Mouse (Mus musculus) embryonic facial prominence, embryonic 11.5 days (tissue): Measurements from ENCODE around the gene Tnfsf13. TPM values are rescaled to one million over a fixed set of nuclear protein-coding genes. Genes with fewer than 3 reads are reported as not detected.

ENCODE experiments used
- ATAC-seq: fragments of 200-750 bp; cut with Nextera tagmentation; replicated peaks from 2 replicates; pipeline ENCODE4 v1.8.0; 2017; ENCODE audit warnings: low read depth; ENCODE audit not compliant: insufficient number of reproducible peaks, low FRiP score, low TSS enrichment
- DNase-seq: peaks from one replicate; pipeline ENCODE4 v3.0.0-alpha.2; 2015; ENCODE audit warnings: low spot score
- H3K27ac ChIP-seq: fragments of 300-500 bp; sonication (generic); replicated peaks from 2 replicates; pipeline ENCODE4 v1.5.1; 2014; ENCODE audit warnings: mild to moderate bottlenecking, low read depth, low read length, control low read depth
- H3K27me3 ChIP-seq: fragments of 300-500 bp; sonication (generic); 2 replicates; pipeline ENCODE4 v1.6.1; 2014; ENCODE audit warnings: mild to moderate bottlenecking, low read length, moderate library complexity, mixed read lengths; ENCODE audit not compliant: control insufficient read depth, insufficient read depth
- H3K36me3 ChIP-seq: fragments of 300-500 bp; sonication (generic); replicated peaks from 2 replicates; pipeline ENCODE4 v1.6.1; 2014; ENCODE audit warnings: low read depth, mild to moderate bottlenecking, low read length, moderate library complexity, mixed read lengths; ENCODE audit not compliant: control insufficient read depth, insufficient read depth
- H3K4me1 ChIP-seq: fragments of 300-500 bp; sonication (generic); 2 replicates; pipeline ENCODE4 v1.6.1; 2014; ENCODE audit warnings: low read length, mixed read lengths; ENCODE audit not compliant: control insufficient read depth, insufficient read depth
- H3K4me2 ChIP-seq: fragments of 300-500 bp; sonication (generic); 2 replicates; pipeline ENCODE4 v1.6.1; 2014; ENCODE audit warnings: low read depth, mild to moderate bottlenecking, control low read depth, low read length, moderate library complexity
- H3K4me3 ChIP-seq: fragments of 300-500 bp; sonication (generic); 2 replicates; pipeline ENCODE4 v1.5.1; 2014; ENCODE audit warnings: low read depth, low read length, control low read depth
- H3K9ac ChIP-seq: fragments of 300-500 bp; sonication (generic); replicated peaks from 2 replicates; pipeline ENCODE4 v1.6.1; 2014; ENCODE audit warnings: mild to moderate bottlenecking, control low read depth, low read length
- H3K9me3 ChIP-seq: fragments of 300-500 bp; sonication (generic); replicated peaks from 2 replicates; pipeline ENCODE4 v1.6.1; 2016; ENCODE audit warnings: mild to moderate bottlenecking, low read length, inconsistent platforms, mixed read lengths; ENCODE audit not compliant: control insufficient read depth
- WGBS: fragments of 180-500 bp; shearing (Covaris S2); extraction: QIAGEN DNeasy Blood & Tissue Kit; methylation state at CpG from one replicate; pipeline ENCODE4 v1.1.7; 2014; 5-methylcytosine and 5-hydroxymethylcytosine counted together
- polyA plus RNA-seq: library from polyadenylated mRNA; unstranded; fragments of >200 nt; fragmentation: Nextera tagmentation; extraction: Ambion mirVana; gene quantifications from 2 replicates; pipeline ENCODE4 v1.2.1, GENCODE M21; 2014

The Tnfsf13 gene
- polyA plus RNA-seq, 1 experiment from 2014 or later = 0.42 TPM

DNA sequence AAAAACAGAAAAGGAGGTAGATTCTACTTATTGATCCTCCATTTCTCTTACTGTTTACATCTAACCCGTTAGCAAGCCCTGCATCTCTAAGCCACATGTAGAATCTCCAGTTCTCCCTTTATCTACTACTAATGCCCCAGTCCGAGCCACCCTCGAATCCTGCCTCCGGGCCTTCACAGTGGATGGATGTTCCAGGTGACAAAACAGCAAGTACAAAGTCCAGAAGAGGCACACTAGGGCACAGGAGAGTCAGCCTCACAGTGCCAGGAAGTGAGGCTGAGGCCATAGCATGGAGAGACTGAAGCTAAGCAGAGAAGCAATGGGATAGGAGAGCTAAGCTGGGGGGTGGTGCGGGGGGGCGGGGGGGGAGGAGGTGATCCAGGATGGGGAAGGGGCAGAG is 7.3 kb upstream of the Tnfsf13 start:
- H3K27me3 ChIP-seq = no peaks in the 10 kb centered on the region
- H3K4me2 ChIP-seq = no peak overlapping the region
- H3K4me1 ChIP-seq = peaks cover 3% of the 10 kb centered on the region; the same call in 1 of the 2 replicates
- H3K4me3 ChIP-seq = no peak overlapping the region
- no peaks in the 10 kb centered on the region for H3K9me3 ChIP-seq
- H3K27ac ChIP-seq = no peak overlapping the region
- H3K9ac ChIP-seq = no peak overlapping the region
- H3K36me3 ChIP-seq = no peaks in the 10 kb centered on the region
- ATAC-seq (no peak), DNase-seq (no peak)
- 92% methylated on average over 6 of the region's 6 CpGs for WGBS

DNA sequence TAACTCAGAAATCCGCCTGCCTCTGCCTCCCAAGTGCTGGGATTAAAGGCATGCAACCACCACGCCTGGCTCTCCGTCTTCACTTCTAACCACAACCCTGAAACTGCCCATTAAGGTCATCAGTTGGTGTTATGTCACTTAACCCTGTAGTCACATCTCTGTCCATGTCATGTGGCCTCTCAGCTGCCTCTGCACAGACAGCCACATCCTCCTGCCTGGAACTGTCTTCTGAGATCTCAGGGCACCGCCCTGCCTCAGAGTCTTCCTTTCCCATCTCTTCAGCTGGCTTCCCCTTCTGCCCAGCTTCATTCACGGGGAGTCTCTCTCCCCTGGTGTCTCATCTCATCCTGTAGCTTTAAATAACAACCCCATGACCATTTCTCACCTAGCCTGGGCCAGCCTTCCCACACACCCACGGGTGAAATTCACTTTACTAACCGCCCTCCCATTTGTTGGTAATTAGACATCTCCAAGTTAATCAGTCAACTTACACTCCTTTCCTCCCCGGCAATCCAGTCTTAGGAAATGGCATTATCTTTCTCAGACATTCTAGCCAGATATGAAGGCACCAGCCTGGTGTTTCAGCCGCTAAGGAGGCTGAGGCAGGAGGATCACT is 6.7 kb upstream of the Tnfsf13 start:
- Histone ChIP-seq H3K4me1 (peaks cover 3% of the 10 kb centered on the region; the same call in 1 of the 2 replicates), H3K9ac (no peak overlapping the region), H3K9me3 (no peaks in the 10 kb centered on the region), H3K4me2 (no peak overlapping the region), H3K27ac (no peak overlapping the region), H3K36me3 (no peaks in the 10 kb centered on the region), H3K27me3 (no peaks in the 10 kb centered on the region), H3K4me3 (no peak overlapping the region)
- DNase-seq (no peak), ATAC-seq (no peak)
- 78% methylated on average over 9 of the region's 9 CpGs for WGBS

DNA sequence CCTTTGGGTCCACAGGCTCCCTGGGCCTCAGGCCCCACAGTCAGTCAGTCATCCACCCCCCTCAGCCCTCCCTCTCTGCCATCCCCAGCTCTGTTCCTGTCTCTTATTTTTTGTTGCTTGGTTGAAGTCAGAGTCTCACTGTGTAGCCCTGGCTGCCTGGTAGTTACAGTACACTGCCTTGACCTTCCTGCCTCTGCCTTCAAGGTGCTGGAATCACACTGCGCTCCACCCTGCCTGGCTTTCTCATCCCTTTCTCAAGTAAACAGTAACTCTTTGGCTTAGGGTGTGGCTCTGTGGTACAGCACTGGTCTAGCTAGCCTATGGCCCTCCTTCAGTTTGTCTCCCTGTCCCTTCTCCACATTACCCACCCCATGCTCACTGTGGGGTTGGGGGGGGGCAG is 4.3 kb upstream of the Tnfsf13 start:
- ATAC-seq (0 out of 2 replicates have a peak, but pooled peaks have one; percentile 12), DNase-seq (no peak)
- 88% methylated on average over 1 of the region's 1 CpGs for WGBS
- no peak overlapping the region for H3K4me3 ChIP-seq
- H3K9ac ChIP-seq = no peak overlapping the region
- H3K4me2 ChIP-seq = no peak overlapping the region
- H3K27ac ChIP-seq = no peak overlapping the region
- no peaks in the 10 kb centered on the region for H3K9me3 ChIP-seq
- no peaks in the 10 kb centered on the region for H3K4me1 ChIP-seq
- H3K27me3 ChIP-seq = no peaks in the 10 kb centered on the region
- no peaks in the 10 kb centered on the region for H3K36me3 ChIP-seq

DNA sequence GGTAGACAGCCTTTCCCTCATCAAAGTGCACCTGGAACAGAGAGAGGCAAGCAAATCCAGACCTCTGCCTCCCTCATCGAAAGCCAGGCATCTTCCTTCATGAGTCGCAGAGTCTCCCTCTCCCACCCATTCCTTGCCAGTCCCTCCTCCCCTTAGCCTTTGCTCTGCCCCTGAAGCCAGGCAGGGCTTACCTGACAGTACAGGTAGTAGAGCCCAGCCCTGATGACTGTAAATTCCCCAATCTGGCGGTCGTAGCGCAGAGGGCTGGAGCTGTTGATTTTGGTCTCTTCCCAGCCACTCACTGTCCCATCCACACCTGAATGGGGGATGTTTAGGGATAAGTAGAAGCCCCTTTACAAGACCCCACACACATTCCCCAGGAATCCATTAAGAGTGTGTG is 1.5 kb upstream of the Tnfsf13 start:
- Histone ChIP-seq H3K4me2 (no peak overlapping the region), H3K4me1 (no peaks in the 10 kb centered on the region), H3K9ac (peak overlapping the region; percentile 14; the same call in 1 of the 2 replicates), H3K36me3 (no peaks in the 10 kb centered on the region), H3K27ac (no peak overlapping the region), H3K4me3 (no peak overlapping the region), H3K9me3 (no peaks in the 10 kb centered on the region), H3K27me3 (no peaks in the 10 kb centered on the region)
- DNase-seq = no peak
- 55% methylated on average over 5 of the region's 5 CpGs for WGBS
- ATAC-seq = no peak

DNA sequence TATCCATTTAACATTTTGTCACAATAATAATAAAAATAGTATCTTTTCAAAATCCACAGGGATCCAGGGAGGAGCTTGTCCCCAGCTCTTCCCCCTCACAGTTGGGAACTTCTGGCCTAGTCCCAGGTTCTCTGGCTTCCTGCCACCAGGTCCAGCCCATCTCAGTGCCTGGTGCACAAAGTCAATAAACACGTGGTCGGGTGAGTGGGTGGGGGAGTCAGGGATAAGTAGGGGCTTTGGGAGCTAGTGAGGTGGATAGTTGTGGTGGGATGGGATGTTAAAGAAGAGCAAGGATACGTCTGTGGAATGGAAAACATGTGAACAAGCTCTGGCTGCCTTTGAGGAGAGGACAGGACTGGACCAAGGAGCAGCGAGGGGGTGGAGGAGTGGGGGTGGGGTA is 793 bp upstream of the Tnfsf13 start:
- no peaks in the 10 kb centered on the region for H3K4me1 ChIP-seq
- H3K36me3 ChIP-seq = no peaks in the 10 kb centered on the region
- H3K4me3 ChIP-seq = no peak overlapping the region
- H3K4me2 ChIP-seq = no peak overlapping the region
- no peak overlapping the region for H3K27ac ChIP-seq
- WGBS = 18% methylated on average over 4 of the region's 4 CpGs
- no peaks in the 10 kb centered on the region for H3K9me3 ChIP-seq
- no peaks in the 10 kb centered on the region for H3K27me3 ChIP-seq
- no peak overlapping the region for H3K9ac ChIP-seq
- ATAC-seq = no peak
- no peak for DNase-seq

DNA sequence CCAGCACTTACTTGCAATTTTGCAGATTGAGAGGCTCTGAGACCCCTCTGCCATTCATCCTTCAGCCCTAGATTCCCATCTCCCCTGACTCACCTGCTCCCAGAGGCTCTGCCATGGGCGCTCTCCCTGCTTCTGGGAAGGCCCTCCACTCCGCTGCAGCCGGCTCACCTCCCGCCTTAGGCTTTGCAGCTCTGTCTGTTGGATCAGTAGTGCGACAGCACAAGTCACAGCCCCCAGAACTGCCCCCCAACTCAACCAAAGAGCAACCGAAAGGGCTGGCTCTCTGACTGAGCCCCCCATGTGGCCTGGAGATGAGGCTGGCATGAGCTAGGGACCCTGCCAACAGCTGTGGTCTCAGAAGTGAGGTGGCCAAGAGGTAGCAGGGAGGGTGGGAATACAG is 648 bp downstream of the Tnfsf13 start:
- Histone ChIP-seq H3K4me1 (no peaks in the 10 kb centered on the region; the same call in 1 of the 2 replicates), H3K9me3 (no peaks in the 10 kb centered on the region), H3K27me3 (no peaks in the 10 kb centered on the region), H3K4me2 (no peak overlapping the region), H3K36me3 (no peaks in the 10 kb centered on the region), H3K9ac (no peak overlapping the region), H3K4me3 (no peak overlapping the region), H3K27ac (no peak overlapping the region)
- DNase-seq = no peak
- WGBS = 80% methylated on average over 6 of the region's 6 CpGs
- no peak for ATAC-seq

DNA sequence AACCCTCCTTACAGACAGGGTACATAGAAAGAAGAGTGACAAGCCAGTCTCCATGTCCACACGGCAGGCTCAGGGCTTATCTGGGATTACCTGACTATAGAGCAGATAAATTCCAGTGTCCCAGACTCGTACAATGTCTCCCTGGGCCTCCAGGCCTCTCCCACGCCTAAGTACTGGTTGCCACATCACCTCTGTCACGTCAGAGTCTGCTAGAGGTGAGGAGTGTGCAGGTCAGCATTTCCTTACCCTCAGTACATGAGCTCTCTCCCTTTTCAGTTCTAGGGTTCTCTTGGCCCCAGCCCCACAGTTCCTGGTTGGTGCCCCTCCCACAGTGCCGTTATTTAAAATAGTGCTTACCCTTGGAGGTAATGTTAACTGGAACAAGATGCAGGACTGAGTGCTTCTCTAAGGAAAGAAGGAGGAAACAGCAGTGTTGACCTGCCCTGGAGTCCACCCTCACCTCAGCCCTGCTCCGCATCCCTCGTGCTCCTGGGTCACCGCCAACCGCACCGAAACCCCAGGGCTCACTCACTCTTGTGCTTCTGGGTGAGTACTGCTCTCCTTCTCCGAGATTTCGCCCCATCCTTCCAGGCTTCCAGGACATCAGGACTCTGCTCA is 1.3 kb downstream of the Tnfsf13 start:
- 75% methylated on average over 12 of the region's 12 CpGs for WGBS
- H3K27ac ChIP-seq = no peak overlapping the region
- no peaks in the 10 kb centered on the region for H3K36me3 ChIP-seq
- DNase-seq = no peak
- no peak overlapping the region for H3K4me2 ChIP-seq
- no peak overlapping the region for H3K9ac ChIP-seq
- ATAC-seq = no peak
- no peak overlapping the region for H3K4me3 ChIP-seq
- no peaks in the 10 kb centered on the region; the same call in 1 of the 2 replicates for H3K4me1 ChIP-seq
- H3K9me3 ChIP-seq = no peaks in the 10 kb centered on the region
- H3K27me3 ChIP-seq = no peaks in the 10 kb centered on the region

DNA sequence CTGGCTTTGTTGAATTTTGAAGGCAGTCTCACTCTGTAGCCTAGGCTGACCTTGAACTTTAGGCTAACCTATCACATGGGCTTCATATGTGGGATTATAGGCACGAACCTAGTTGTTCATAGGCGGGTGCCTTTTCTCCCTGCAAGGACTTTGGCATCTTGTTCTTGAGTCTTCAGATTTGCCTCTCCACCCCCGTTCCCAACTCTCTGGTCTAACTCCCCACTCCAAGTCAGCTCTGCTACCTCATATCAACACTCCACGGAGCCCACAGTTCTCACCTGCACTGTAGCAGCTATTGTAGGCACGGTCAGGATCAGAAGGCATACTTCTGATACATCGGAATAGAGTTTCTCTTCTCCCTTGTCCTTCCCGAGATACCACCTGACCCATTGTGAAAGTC is 2.0 kb downstream of the Tnfsf13 start:
- no peaks in the 10 kb centered on the region for H3K36me3 ChIP-seq
- no peak for ATAC-seq
- WGBS = 83% methylated on average over 7 of the region's 7 CpGs
- no peak overlapping the region for H3K4me3 ChIP-seq
- H3K9ac ChIP-seq = no peak overlapping the region
- H3K27ac ChIP-seq = no peak overlapping the region
- no peaks in the 10 kb centered on the region for H3K27me3 ChIP-seq
- no peak for DNase-seq
- H3K9me3 ChIP-seq = no peaks in the 10 kb centered on the region
- H3K4me2 ChIP-seq = no peak overlapping the region
- no peaks in the 10 kb centered on the region; the same call in 1 of the 2 replicates for H3K4me1 ChIP-seq
